Mouse (Mus musculus) embryonic stem cell, embryonic (primary cell): ENCODE measurements around the gene Znfx1.

Experiments used
- CTCF ChIA-PET, 4 experiments: fragments of 300-600 bp in 2 of 4; fragments of 350-600 bp in 2 of 4; sonication (Branson Sonifier 250); formaldehyde crosslinking; loops; one replicate each; lab custom pipeline; 2022; ENCODE audit warnings: inconsistent platforms in 2 of 4; lab: Charles Lee
- POLR2A ChIA-PET, 4 experiments: fragments of 300-600 bp in 2 of 4; fragments of 350-600 bp in 2 of 4; sonication (Branson Sonifier 250); formaldehyde crosslinking; loops; one replicate each; lab custom pipeline; 2022; ENCODE audit warnings: antibody characterized with exemption in 4 of 4, inconsistent platforms in 1 of 4; lab: Charles Lee

Gene Znfx1

DNA sequence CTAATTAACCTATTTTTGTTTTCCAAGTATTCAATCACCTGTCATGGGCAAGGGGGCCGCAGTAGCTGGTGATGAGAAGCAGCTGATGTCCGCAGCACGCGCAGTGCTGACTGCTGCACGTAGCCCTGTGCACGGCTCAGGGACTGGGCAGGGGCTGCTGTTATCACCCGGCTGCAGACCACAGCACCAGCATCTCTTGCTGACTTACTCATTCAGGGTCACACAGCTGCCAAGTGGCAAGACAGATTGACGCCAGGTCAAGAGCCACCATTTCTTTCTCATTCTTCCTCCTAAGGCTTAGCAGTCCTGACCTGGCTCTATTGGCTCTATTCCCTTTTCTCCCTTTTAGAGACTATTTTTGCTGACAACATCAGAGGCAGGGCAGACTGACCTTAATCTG lies 23.4 kb downstream of the Znfx1 start:
- ChIA-PET POLR2A (interaction anchor here in 3 of 4 experiments (0.5 to 7.3 kb wide), 14 partner anchors 9 to 194 kb away, joined by 3 to 33 read pairs (median 6); partner anchors contain the start of genes Znfx1 (in 2 of the 3) and Ddx27 (in 1 of the 3)), CTCF (interaction anchor here in 1 of 4 experiments (0.6 kb wide), 1 partner anchor 640 kb away, joined by 6 read pairs; no protein-coding TSS in a partner anchor)

- CTCF ChIA-PET = no interaction called here
- POLR2A ChIA-PET = interaction anchor here in 3 of 4 experiments (0.5 to 7.3 kb wide), 16 partner anchors 9 to 194 kb away, joined by 3 to 33 read pairs (median 6); partner anchors contain the start of genes Znfx1 (in 3 of the 3) and Ddx27 (in 1 of the 3)
These were observed 24.1 kb downstream of the Znfx1 start for GRCm38 (mm10) chr2:167038716-167039115.

DNA sequence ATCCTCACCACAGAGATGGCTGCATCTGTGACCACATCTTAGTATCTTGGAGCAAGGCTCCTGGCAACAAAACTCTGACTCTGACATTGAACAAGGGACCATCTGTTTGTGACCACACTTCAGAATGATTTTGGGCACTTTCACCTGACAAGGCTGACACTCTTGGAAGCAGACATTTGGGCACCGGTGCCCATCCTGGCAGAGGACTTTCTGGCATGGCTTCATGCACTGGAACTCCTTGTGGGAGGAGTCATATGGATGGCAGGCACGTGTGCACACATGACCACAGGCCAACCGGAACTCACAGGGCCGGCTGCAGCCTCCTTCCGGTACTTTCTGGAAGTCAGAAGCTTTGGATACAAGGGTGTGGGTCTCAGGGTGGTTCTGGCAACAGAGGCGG lies 24.5 kb downstream of the Znfx1 start:
- ChIA-PET CTCF (no interaction called here), POLR2A (interaction anchor here in 3 of 4 experiments (0.8 to 7.3 kb wide), 12 partner anchors 10 to 34 kb away, joined by 3 to 33 read pairs (median 6); partner anchors contain the start of genes Znfx1 (in 3 of the 3) and Ddx27 (in 1 of the 3))

DNA sequence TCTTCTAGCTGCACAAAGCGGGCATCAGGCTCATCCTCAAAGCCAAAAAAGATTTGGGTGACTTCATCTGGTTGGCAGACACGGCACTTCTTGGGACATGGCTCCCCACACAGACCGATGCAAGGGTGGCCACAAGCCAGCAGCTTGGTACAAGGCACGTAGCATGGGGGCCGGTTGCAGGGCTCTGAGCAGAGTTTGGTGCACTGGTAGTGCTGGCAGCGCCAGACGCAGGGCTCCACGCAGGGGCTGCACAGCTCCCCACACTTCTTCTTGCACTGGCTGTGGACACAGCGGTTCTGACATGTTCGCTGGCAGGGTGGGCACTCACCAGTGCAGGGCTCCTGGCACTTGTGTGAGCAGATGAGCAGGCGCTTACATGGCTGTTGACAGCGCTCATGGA lies 25.1 kb downstream of the Znfx1 start:
- ChIA-PET POLR2A (interaction anchor here in 2 of 4 experiments (0.7 to 7.3 kb wide), 9 partner anchors 10 to 25 kb away, joined by 3 to 33 read pairs (median 4); partner anchors contain the start of genes Ddx27 (in 1 of the 2) and Znfx1 (in 1 of the 2)), CTCF (no interaction called here)

DNA sequence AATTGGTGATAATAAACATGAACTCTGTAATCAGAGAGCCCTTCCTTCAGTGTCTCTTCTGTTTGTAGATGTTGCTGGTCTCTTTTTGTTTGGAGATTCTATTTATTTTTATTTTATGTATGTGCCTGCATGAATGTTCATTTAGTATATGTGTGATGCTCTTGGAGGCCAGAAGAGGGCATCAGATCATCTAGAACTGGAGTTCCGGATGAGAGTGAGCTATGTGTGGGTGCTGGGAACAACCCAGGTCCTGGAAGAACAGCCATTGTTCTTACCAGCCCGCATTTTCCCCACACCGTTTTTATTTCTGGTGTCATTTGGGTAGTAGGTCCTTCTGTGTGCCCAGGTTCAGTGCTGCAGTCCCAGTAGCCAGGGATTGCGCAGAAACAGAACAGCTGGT lies 32.3 kb downstream of the Znfx1 start:
- ChIA-PET POLR2A (interaction anchor here in 2 of 4 experiments (0.6 to 4.9 kb wide), 22 partner anchors 10 to 190 kb away, joined by 3 to 18 read pairs (median 4); partner anchors contain the start of genes Ddx27 (in 2 of the 2), Cse1l (in 1 of the 2), Stau1 (in 1 of the 2) and Znfx1 (in 1 of the 2)), CTCF (interaction anchor here in 3 of 4 experiments (0.5 to 1.2 kb wide), 11 partner anchors 13 to 217 kb away, joined by 3 to 5 read pairs (median 3); partner anchors contain the start of gene Stau1 (in 1 of the 3))

DNA sequence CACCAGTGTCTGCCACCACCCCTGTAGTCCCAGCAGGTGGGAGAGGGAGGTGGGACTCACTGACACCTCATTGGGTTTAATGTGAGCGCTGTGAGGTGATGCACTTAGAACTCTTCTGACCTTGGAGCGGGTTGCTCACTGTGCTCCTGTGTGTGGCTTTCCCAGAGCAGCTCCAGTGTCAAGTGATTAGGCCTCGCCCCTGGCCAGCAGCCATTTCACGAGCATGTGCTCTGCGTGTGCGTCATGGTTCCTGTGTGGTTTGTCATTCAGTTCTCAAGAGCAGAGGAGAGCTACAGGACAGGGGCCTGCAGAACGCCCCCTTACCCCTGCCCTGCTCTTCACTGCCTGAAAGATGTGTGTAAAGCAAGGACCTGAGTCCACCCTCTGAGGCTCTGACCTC lies 34.3 kb downstream of the Znfx1 start:
- ChIA-PET POLR2A (interaction anchor here in 2 of 4 experiments (0.6 to 4.9 kb wide), 10 partner anchors 10 to 598 kb away, joined by 3 to 23 read pairs (median 6); partner anchors contain the start of genes Ddx27 (in 2 of the 2) and Znfx1 (in 1 of the 2)), CTCF (interaction anchor here in 1 of 4 experiments (1.5 kb wide), 1 partner anchor 184 kb away, joined by 4 read pairs; no protein-coding TSS in a partner anchor)

DNA sequence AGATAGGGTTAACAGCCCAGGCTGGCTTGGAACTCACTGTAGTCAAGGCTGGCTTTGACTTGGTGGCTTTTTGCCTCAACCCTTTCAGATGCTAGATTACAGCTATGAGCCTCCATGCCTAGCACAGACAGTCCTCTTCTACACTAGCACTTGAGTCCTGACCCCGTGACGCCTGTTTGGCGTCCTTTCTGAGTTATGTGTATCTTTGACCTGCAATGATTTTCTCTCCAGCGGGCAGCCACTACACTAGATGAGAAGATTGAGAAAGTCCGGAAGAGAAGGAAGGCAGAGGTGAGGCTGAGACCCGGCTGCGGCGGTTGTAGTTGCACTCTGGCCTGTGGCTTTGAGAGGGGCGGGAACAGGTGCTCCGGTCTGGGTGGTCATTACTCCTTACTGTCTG lies 43.4 kb downstream of the Znfx1 start:
- POLR2A ChIA-PET = interaction anchor here in 1 of 4 experiments (0.7 to 1.8 kb wide), 3 partner anchors 11 to 31 kb away, joined by 3 to 5 read pairs (median 3); no protein-coding TSS in a partner anchor

DNA sequence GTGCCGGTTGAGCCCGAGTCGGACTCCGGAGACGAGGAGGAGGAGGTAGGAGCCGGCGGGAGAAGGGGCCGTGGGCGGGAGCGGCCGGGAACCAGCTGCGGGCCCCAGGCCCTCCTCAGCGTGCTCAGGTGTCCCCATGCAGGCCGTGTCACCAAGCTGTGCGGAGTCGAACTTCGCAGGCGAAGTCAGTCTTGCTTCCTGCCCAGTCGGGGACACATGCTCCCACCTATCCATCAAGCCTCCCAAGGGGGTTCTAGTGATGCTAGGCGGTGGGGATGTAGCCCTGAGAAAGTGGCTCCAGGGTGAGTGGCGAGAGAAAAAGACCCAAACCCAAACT lies 47.5 kb downstream of the Znfx1 start:
- CTCF ChIA-PET = interaction anchor here (0.5 to 3.5 kb wide), 18 partner anchors 8 to 263 kb away, joined by 3 to 25 read pairs (median 4); partner anchors contain the start of genes Cse1l (in 1 of the 4) and Stau1 (in 1 of the 4)
- POLR2A ChIA-PET = interaction anchor here (0.6 to 6.4 kb wide), 59 partner anchors 9 to 1121 kb away, joined by 3 to 51 read pairs (median 4); partner anchors contain the start of genes Znfx1 (in 4 of the 4), Stau1 (in 3 of the 4), Cse1l (in 1 of the 4) and Sulf2 (in 1 of the 4)

More for the DNA sequence above, 43.4 kb downstream of the Znfx1 start:
- CTCF ChIA-PET = interaction anchor here in 1 of 4 experiments (0.6 kb wide), 1 partner anchor 200 kb away, joined by 4 read pairs; no protein-coding TSS in a partner anchor

DNA sequence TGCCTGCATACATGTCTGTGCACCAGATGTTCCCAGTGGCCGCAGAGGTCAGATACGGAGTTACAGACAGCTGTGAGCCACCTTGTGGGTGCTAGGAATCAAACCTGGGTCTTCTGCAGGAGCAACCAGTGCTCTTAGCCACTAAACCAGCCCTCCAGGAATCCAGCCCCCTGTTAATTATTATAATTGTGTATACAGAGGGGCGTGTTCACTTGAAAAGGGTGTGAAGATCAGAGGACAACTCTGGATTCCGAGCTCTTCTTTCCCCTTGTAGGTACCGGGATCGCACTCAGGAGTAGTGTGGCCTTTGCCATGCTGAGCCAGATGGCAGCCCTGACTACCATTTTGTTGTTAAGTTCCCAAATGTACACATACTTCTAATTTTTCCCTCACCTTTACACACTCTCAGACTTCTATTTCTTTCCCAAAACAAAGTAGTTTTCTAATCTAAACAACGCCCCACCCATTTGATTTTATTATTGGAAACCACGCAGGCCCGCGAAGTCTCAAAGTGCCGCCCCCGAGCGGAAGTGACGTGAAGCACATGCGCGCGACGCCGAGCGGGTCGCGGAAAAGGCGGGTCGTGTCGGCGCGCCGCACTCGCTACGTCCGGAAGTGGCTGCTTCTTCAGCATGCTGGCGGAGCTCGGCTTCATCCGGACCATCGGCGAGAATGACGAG lies 48.0 kb downstream of the Znfx1 start, which contains the start of gene Ddx27:
Ddx27 (plus strand) TSS at position 492 of the 680 bp plus-strand sequence.
- ChIA-PET CTCF (interaction anchor here (0.6 to 3.5 kb wide), 24 partner anchors 9 to 264 kb away, joined by 3 to 25 read pairs (median 4); partner anchors contain the start of genes Cse1l (in 2 of the 4), Stau1 (in 1 of the 4) and Znfx1 (in 1 of the 4)), POLR2A (interaction anchor here (0.5 to 6.4 kb wide), 65 partner anchors 9 to 859 kb away, joined by 3 to 51 read pairs (median 4); partner anchors contain the start of genes Znfx1 (in 4 of the 4), Stau1 (in 3 of the 4), Cse1l (in 2 of the 4) and Sulf2 (in 1 of the 4))

GRCm38 (mm10) chr2:167010546-167010945 lies 52.3 kb downstream of the Znfx1 start:
- ChIA-PET CTCF (no interaction called here), POLR2A (interaction anchor here in 1 of 4 experiments (0.7 to 1.8 kb wide), 3 partner anchors 13 to 45 kb away, joined by 3 to 13 read pairs (median 3); partner anchors contain the start of gene Stau1)

DNA sequence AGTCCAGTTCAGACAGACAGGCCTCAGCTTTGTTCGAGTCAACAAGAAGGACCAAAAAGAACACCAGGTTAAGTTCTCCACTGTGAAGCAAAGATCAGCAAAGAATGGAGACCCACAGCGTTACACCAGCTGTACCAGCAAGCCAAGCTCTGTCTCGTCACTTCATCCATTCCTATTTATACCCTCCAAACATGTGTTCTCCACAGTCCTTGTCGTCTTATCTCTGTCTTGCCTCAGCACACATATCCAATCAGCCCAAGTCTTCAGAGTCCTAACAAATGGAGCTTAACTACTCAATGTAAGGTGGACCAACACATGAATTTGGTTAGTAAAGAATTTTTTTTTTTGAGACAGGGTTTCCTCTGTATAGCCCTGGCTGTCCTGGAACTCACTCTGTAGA lies 53.3 kb downstream of the Znfx1 start:
- ChIA-PET CTCF (interaction anchor here in 1 of 4 experiments (1.0 to 1.5 kb wide), 3 partner anchors 19 to 213 kb away, joined by 3 to 5 read pairs (median 3); no protein-coding TSS in a partner anchor), POLR2A (interaction anchor here in 2 of 4 experiments (0.6 to 1.8 kb wide), 4 partner anchors 13 to 251 kb away, joined by 3 to 13 read pairs (median 4); partner anchors contain the start of gene Stau1 (in 2 of the 2))

GRCm38 (mm10) chr2:167007565-167007964 lies 55.2 kb downstream of the Znfx1 start:
- POLR2A ChIA-PET = interaction anchor here in 3 of 4 experiments (1.3 to 2.1 kb wide), 4 partner anchors 11 to 18 kb away, joined by 5 to 6 read pairs (median 6); partner anchors contain the start of gene Stau1 (in 3 of the 3)
- CTCF ChIA-PET = interaction anchor here in 2 of 4 experiments (0.5 to 1.7 kb wide), 4 partner anchors 11 to 105 kb away, joined by 3 to 12 read pairs (median 4); partner anchors contain the start of gene Stau1 (in 1 of the 2)

GRCm38 (mm10) chr2:167007001-167007491 lies 55.8 kb downstream of the Znfx1 start:
- POLR2A ChIA-PET = interaction anchor here in 3 of 4 experiments (1.3 to 2.1 kb wide), 5 partner anchors 11 to 53 kb away, joined by 3 to 6 read pairs (median 5); partner anchors contain the start of gene Stau1 (in 3 of the 3)
- CTCF ChIA-PET = interaction anchor here in 3 of 4 experiments (0.8 to 1.7 kb wide), 4 partner anchors 9 to 106 kb away, joined by 3 to 9 read pairs (median 3); partner anchors contain the start of gene Stau1 (in 1 of the 3)

DNA sequence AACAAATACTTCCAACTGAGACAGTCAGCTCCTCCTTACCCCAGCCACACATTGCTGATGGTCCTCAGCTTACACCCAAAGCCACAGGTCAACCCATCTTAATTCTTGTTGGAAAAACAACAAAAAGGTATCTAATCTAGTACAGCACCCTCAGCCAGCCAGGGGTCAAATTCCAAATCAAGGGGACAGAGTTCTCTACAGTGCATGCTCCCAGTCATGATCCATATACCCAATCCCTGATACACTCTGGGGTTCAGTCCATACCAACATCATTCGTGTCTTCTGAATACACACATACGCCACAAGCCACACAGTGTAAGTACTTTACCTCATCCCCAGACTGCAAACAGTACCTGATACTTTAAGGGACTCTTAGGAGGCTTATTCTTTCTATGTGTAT lies 56.5 kb downstream of the Znfx1 start:
- CTCF ChIA-PET = interaction anchor here in 2 of 4 experiments (1.6 to 1.7 kb wide), 2 partner anchors 10 to 50 kb away, joined by 3 to 9 read pairs; partner anchors contain the start of gene Stau1 (in 1 of the 2)
- POLR2A ChIA-PET = interaction anchor here in 3 of 4 experiments (0.6 to 2.1 kb wide), 5 partner anchors 9 to 54 kb away, joined by 3 to 7 read pairs (median 6); partner anchors contain the start of genes Ddx27 (in 1 of the 3) and Stau1 (in 1 of the 3)

GRCm38 (mm10) chr2:167004099-167004854 lies 58.5 kb downstream of the Znfx1 start:
- CTCF ChIA-PET = interaction anchor here in 3 of 4 experiments (0.6 to 1.6 kb wide), 10 partner anchors 9 to 411 kb away, joined by 3 to 10 read pairs (median 3); partner anchors contain the start of gene Ddx27 (in 1 of the 3)
- POLR2A ChIA-PET = interaction anchor here in 3 of 4 experiments (0.6 to 2.0 kb wide), 7 partner anchors 8 to 781 kb away, joined by 3 to 13 read pairs (median 3); partner anchors contain the start of genes Stau1 (in 3 of the 3) and Ddx27 (in 1 of the 3)

GRCm38 (mm10) chr2:167001486-167001885 lies 61.3 kb downstream of the Znfx1 start:
- CTCF ChIA-PET = interaction anchor here in 3 of 4 experiments (0.6 to 1.8 kb wide), 5 partner anchors 11 to 924 kb away, joined by 3 to 7 read pairs (median 4); no protein-coding TSS in a partner anchor
- POLR2A ChIA-PET = interaction anchor here in 2 of 4 experiments (0.8 to 1.7 kb wide), 6 partner anchors 11 to 195 kb away, joined by 3 to 7 read pairs (median 4); partner anchors contain the start of genes Ddx27 (in 1 of the 2) and Znfx1 (in 1 of the 2)
